Mouse (Mus musculus) liver, postnatal 0 days (tissue): ENCODE results near the gene Eml5.

ENCODE experiments used
- CTCF ChIP-seq: sonication (generic); IDR thresholded peaks from 2 replicates; pipeline ENCODE4 v1.5.1; 2016; ENCODE audit warnings: antibody characterized with exemption, low read depth
- EP300 ChIP-seq: IDR thresholded peaks from 2 replicates; pipeline ENCODE4 v1.6.1; 2016; ENCODE audit warnings: antibody characterized with exemption, low read depth, mild to moderate bottlenecking

DNA sequence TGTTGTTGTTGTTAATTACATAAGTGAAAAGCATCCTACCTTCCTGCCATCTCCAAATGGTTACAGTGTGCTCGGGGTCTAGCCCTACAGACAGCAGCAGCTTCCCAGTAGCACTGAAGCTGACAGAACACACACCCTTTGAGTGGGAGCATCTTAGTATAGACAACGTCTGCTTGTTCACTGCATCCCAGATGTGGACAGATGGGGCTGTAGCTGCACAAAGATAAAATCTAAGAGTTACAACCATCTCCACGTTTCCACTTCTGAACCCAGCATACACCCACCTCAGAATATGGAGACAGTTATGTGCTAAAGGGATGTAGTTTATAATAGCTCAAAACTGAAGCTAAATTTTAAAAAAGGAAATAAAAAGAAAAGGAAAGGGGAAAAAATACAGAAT is 99.0 kb downstream of the Eml5 start:
- TF ChIP-seq CTCF (no peak), EP300 (no peak)
